Mouse (Mus musculus): ENCODE results near the gene Txnrd3.

- TF ChIP-seq CTCF (IDR thresholded peaks at IDR 0.05; ENCODE audit: low read depth) = no peak
- no peak for TF ChIP-seq EP300 (IDR thresholded peaks at IDR 0.05; ENCODE audit: low read depth)
Measured at GRCm38 (mm10) chr6:89707240-89707639, 63.5 kb downstream of the Txnrd3 start, which contains the start of gene Vmn1r40.
